Mouse (Mus musculus) limb, embryonic 12.5 days (tissue): Measurements from ENCODE around the gene Cdh23. TPM values are rescaled to one million over a fixed set of nuclear protein-coding genes. Genes with fewer than 3 reads are reported as not detected.
A peak's percentile ranks its signal among the peaks of the same experiment; 100 is the strongest.

Source experiments
- ATAC-seq: fragments of 200-750 bp; cut with Nextera tagmentation; 2 replicates; pipeline ENCODE4 v1.8.0; 2017; ENCODE audit warnings: low read depth, moderate TSS enrichment; ENCODE audit not compliant: insufficient number of reproducible peaks, insufficient read depth, low FRiP score, low TSS enrichment
- H3K27ac ChIP-seq: fragments of 300-500 bp; sonication (generic); 2 replicates; pipeline ENCODE4 v1.5.1; 2016; ENCODE audit warnings: mild to moderate bottlenecking, moderate library complexity
- H3K27me3 ChIP-seq: fragments of 300-500 bp; sonication (generic); 2 replicates; pipeline ENCODE4 v1.6.1; 2016; ENCODE audit warnings: mild to moderate bottlenecking, moderate library complexity
- H3K36me3 ChIP-seq: fragments of 300-500 bp; sonication (generic); 2 replicates; pipeline ENCODE4 v1.6.1; 2016; ENCODE audit warnings: mild to moderate bottlenecking, moderate library complexity
- H3K4me1 ChIP-seq: fragments of 300-500 bp; sonication (generic); replicated peaks from 2 replicates; pipeline ENCODE4 v1.6.1; 2016
- H3K4me2 ChIP-seq: fragments of 300-500 bp; sonication (generic); 2 replicates; pipeline ENCODE4 v1.6.1; 2016; ENCODE audit warnings: mild to moderate bottlenecking, moderate library complexity
- H3K4me3 ChIP-seq: fragments of 300-500 bp; sonication (generic); replicated peaks from 2 replicates; pipeline ENCODE4 v1.5.1; 2016; ENCODE audit warnings: mild to moderate bottlenecking
- H3K9ac ChIP-seq: fragments of 300-500 bp; sonication (generic); replicated peaks from 2 replicates; pipeline ENCODE4 v1.6.1; 2016; ENCODE audit warnings: mild to moderate bottlenecking, moderate library complexity
- H3K9me3 ChIP-seq: fragments of 300-500 bp; sonication (generic); 2 replicates; pipeline ENCODE4 v1.6.1; 2016; ENCODE audit warnings: mild to moderate bottlenecking, moderate library complexity
- WGBS: fragments of 180-500 bp; shearing (Covaris S2); methylation state at CpG from one replicate; pipeline ENCODE4 v1.1.7; 2016; 5-methylcytosine and 5-hydroxymethylcytosine counted together
- polyA plus RNA-seq: library from polyadenylated mRNA; unstranded; fragments of >200 nt; fragmentation: Nextera tagmentation; extraction: Ambion mirVana; gene quantifications from 2 replicates; pipeline ENCODE4 v1.2.1, GENCODE M21; 2016

The Cdh23 gene
- polyA plus RNA-seq, 1 experiment from 2014 or later = 0.34 TPM

GRCm38 (mm10) chr10:60677319-60677718, 19.0 kb downstream of the Cdh23 start:
- Histone ChIP-seq H3K4me2 (no peak overlapping the region), H3K9me3 (no peaks in the 10 kb centered on the region), H3K27me3 (peaks cover 16% of the 10 kb centered on the region), H3K27ac (no peak overlapping the region), H3K4me1 (no peaks in the 10 kb centered on the region), H3K9ac (no peak overlapping the region), H3K4me3 (no peak overlapping the region), H3K36me3 (no peaks in the 10 kb centered on the region)
- 63% methylated on average over 4 of the region's 4 CpGs for WGBS
- ATAC-seq = no peak

GRCm38 (mm10) chr10:60670166-60670565, 26.1 kb downstream of the Cdh23 start:
- 63% methylated on average over 8 of the region's 8 CpGs for WGBS
- Histone ChIP-seq H3K4me1 (peaks cover 2% of the 10 kb centered on the region; the same call in 1 of the 2 replicates), H3K9me3 (no peaks in the 10 kb centered on the region), H3K27ac (no peak overlapping the region), H3K27me3 (no peaks in the 10 kb centered on the region), H3K4me2 (no peak overlapping the region), H3K4me3 (no peak overlapping the region), H3K9ac (no peak overlapping the region), H3K36me3 (no peaks in the 10 kb centered on the region)
- ATAC-seq = no peak

GRCm38 (mm10) chr10:60668591-60668990, 27.7 kb downstream of the Cdh23 start:
- WGBS = 83% methylated on average over 3 of the region's 3 CpGs
- ATAC-seq = no peak
- Histone ChIP-seq H3K27me3 (no peaks in the 10 kb centered on the region), H3K36me3 (no peaks in the 10 kb centered on the region), H3K4me2 (no peak overlapping the region), H3K27ac (no peak overlapping the region), H3K9ac (no peak overlapping the region), H3K4me1 (peaks cover 2% of the 10 kb centered on the region; the same call in 1 of the 2 replicates), H3K9me3 (no peaks in the 10 kb centered on the region), H3K4me3 (no peak overlapping the region)

- WGBS = 78% methylated on average over 9 of the region's 9 CpGs
- Histone ChIP-seq H3K4me3 (no peak overlapping the region), H3K27ac (no peak overlapping the region), H3K9ac (no peak overlapping the region), H3K36me3 (no peaks in the 10 kb centered on the region), H3K4me1 (no peaks in the 10 kb centered on the region), H3K9me3 (no peaks in the 10 kb centered on the region), H3K4me2 (no peak overlapping the region), H3K27me3 (peaks cover 8% of the 10 kb centered on the region)
- no peak for ATAC-seq
Observed at GRCm38 (mm10) chr10:60660986-60661385, 35.3 kb downstream of the Cdh23 start.

GRCm38 (mm10) chr10:60659450-60660020, 36.8 kb downstream of the Cdh23 start:
- Histone ChIP-seq H3K4me2 (no peak overlapping the region), H3K27ac (0 out of 2 replicates have a peak overlapping the region, but pooled peaks have one; percentile 23), H3K9ac (no peak overlapping the region), H3K9me3 (no peaks in the 10 kb centered on the region), H3K27me3 (peaks cover 9% of the 10 kb centered on the region), H3K4me3 (no peak overlapping the region), H3K4me1 (peaks cover 5% of the 10 kb centered on the region; the same call in 1 of the 2 replicates), H3K36me3 (no peaks in the 10 kb centered on the region)
- WGBS = 51% methylated on average over 15 of the region's 15 CpGs
- no peak for ATAC-seq

GRCm38 (mm10) chr10:60658176-60658575, 38.1 kb downstream of the Cdh23 start:
- H3K4me1 ChIP-seq = peaks cover 6% of the 10 kb centered on the region; the same call in 1 of the 2 replicates
- no peaks in the 10 kb centered on the region for H3K9me3 ChIP-seq
- H3K27ac ChIP-seq = no peak overlapping the region
- no peak overlapping the region for H3K4me2 ChIP-seq
- H3K36me3 ChIP-seq = no peaks in the 10 kb centered on the region
- peaks cover 9% of the 10 kb centered on the region for H3K27me3 ChIP-seq
- no peak for ATAC-seq
- no peak overlapping the region for H3K9ac ChIP-seq
- WGBS = 89% methylated on average over 10 of the region's 10 CpGs
- H3K4me3 ChIP-seq = no peak overlapping the region

- Histone ChIP-seq H3K9ac (no peak overlapping the region), H3K36me3 (no peaks in the 10 kb centered on the region), H3K27me3 (peaks cover 9% of the 10 kb centered on the region), H3K4me3 (no peak overlapping the region), H3K9me3 (no peaks in the 10 kb centered on the region), H3K4me1 (peaks cover 6% of the 10 kb centered on the region; the same call in 1 of the 2 replicates), H3K4me2 (no peak overlapping the region), H3K27ac (no peak overlapping the region)
- no peak for ATAC-seq
- 80% methylated on average over 4 of the region's 4 CpGs for WGBS
Observed at GRCm38 (mm10) chr10:60653675-60654074, 42.6 kb downstream of the Cdh23 start.

- no peaks in the 10 kb centered on the region for H3K9me3 ChIP-seq
- H3K36me3 ChIP-seq = no peaks in the 10 kb centered on the region
- H3K4me2 ChIP-seq = no peak overlapping the region
- no peak overlapping the region for H3K27ac ChIP-seq
- peaks cover 5% of the 10 kb centered on the region for H3K27me3 ChIP-seq
- H3K9ac ChIP-seq = no peak overlapping the region
- no peak for ATAC-seq
- H3K4me1 ChIP-seq = peaks cover 6% of the 10 kb centered on the region; the same call in 1 of the 2 replicates
- WGBS = 86% methylated on average over 10 of the region's 10 CpGs
- H3K4me3 ChIP-seq = no peak overlapping the region
Observed at GRCm38 (mm10) chr10:60653106-60653505, 43.2 kb downstream of the Cdh23 start.

- Histone ChIP-seq H3K9me3 (no peaks in the 10 kb centered on the region), H3K9ac (no peak overlapping the region), H3K36me3 (no peaks in the 10 kb centered on the region), H3K4me1 (peaks cover 14% of the 10 kb centered on the region), H3K27ac (no peak overlapping the region), H3K27me3 (peaks cover 7% of the 10 kb centered on the region), H3K4me2 (no peak overlapping the region), H3K4me3 (no peak overlapping the region)
- no peak for ATAC-seq
- WGBS = 65% methylated on average over 14 of the region's 14 CpGs
Observed at GRCm38 (mm10) chr10:60644079-60644641, 52.1 kb downstream of the Cdh23 start.

- 45% methylated on average over 9 of the region's 9 CpGs for WGBS
- H3K36me3 ChIP-seq = no peaks in the 10 kb centered on the region
- no peak for ATAC-seq
- H3K9ac ChIP-seq = no peak overlapping the region
- no peaks in the 10 kb centered on the region for H3K9me3 ChIP-seq
- no peak overlapping the region for H3K4me3 ChIP-seq
- peaks cover 6% of the 10 kb centered on the region; the same call in 1 of the 2 replicates for H3K27me3 ChIP-seq
- H3K4me1 ChIP-seq = peaks cover 25% of the 10 kb centered on the region
- H3K4me2 ChIP-seq = no peak overlapping the region
- no peak overlapping the region for H3K27ac ChIP-seq
Observed at GRCm38 (mm10) chr10:60639291-60639690, 57.0 kb downstream of the Cdh23 start.

GRCm38 (mm10) chr10:60635568-60636295, 60.6 kb downstream of the Cdh23 start:
- Histone ChIP-seq H3K9me3 (no peaks in the 10 kb centered on the region), H3K36me3 (no peaks in the 10 kb centered on the region), H3K27me3 (peaks cover 11% of the 10 kb centered on the region; the same call in 1 of the 2 replicates), H3K4me3 (no peak overlapping the region), H3K27ac (no peak overlapping the region), H3K4me2 (peak overlapping the region; percentile 16), H3K9ac (no peak overlapping the region), H3K4me1 (peaks cover 19% of the 10 kb centered on the region)
- ATAC-seq = 0 out of 2 replicates have a peak, but pooled peaks have one; percentile 46
- WGBS = 26% methylated on average over 13 of the region's 13 CpGs
